Mouse (Mus musculus) adrenal gland, postnatal 14 days (tissue): Measurements from ENCODE around the gene Ucp2. TPM values are rescaled to one million over a fixed set of nuclear protein-coding genes. Genes with fewer than 3 reads are reported as not detected.

ENCODE experiments used
- DNase-seq: peaks from one replicate; pipeline ENCODE4 v3.0.0; 2021; ENCODE audit warnings: mixed read lengths
- total RNA-seq: library from RNA; stranded (reverse); gene quantifications from 2 replicates; pipeline ENCODE4 v1.2.3, GENCODE M21; 2021

Ucp2 gene
- total RNA-seq, 1 experiment from 2014 or later = 355 TPM

DNA sequence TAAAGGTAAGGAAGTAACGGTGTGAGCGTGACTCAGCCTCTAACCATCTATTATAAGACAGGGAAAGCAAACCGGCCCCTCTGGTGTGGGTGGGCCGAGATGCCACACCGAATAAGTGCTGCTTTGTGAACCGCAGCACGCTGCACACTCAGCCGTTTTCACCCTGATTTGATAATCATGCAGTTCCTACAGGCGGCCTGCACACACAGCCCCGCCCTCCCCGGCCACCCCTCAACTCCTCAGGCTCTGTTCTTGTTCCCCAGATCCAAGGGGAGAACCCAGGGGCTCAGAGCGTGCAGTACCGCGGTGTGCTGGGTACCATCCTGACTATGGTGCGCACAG, 13.3 kb upstream of the Ucp2 start:
- DNase-seq = no peak

DNA sequence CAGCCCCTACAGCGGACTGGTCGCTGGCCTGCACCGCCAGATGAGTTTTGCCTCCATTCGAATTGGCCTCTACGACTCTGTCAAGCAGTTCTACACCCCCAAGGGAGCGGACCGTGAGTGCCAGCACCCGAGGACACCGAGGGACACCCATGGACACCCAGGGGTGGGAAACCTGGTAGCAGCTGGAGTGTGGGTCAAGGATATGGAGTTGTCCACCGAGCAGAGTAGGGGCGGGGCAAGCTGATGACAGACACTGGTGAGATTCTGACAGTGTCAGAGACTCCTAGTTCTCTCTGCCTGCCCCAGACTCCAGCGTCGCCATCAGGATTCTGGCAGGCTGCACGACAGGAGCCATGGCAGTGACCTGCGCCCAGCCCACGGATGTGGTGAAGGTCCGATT, 13.0 kb upstream of the Ucp2 start:
- DNase-seq = no peak

DNA sequence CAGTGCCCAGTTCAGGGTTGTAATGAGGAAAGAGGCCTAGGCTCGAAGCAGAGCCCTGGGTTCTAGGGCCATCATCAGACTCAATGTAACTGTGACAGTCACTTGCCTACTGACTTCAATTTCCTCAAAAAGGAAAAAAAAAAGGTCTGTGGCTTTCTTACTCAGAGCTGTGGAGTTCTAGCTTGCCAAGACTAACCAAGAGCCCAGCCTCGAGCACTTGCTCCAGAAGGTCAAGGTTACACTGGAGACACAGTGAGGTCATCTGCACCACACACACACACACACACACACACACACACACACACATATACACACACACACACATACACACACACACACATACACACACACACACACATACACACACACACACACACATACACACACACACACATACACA, 11.1 kb upstream of the Ucp2 start:
- DNase-seq = peak; percentile 46

DNA sequence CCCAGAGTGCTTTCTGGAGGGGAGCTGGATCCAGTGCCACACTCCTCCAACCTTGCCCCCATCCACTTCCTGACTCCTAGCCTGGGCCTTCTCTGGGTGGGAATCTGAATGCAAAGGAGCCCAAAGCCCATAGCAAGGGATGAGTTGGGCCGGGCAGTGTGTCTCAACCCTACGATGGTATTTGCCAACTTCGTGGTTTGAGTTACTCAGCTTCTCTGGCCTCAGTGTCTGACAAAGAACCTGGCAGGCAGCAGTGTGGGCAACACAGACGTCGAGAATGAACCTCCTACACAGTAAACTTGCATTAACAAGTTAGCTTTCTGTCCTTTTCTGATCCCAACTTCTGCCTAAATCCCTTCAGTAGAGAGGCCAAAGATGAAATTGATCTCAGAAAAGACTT, 8.6 kb upstream of the Ucp2 start:
- DNase-seq = no peak

DNA sequence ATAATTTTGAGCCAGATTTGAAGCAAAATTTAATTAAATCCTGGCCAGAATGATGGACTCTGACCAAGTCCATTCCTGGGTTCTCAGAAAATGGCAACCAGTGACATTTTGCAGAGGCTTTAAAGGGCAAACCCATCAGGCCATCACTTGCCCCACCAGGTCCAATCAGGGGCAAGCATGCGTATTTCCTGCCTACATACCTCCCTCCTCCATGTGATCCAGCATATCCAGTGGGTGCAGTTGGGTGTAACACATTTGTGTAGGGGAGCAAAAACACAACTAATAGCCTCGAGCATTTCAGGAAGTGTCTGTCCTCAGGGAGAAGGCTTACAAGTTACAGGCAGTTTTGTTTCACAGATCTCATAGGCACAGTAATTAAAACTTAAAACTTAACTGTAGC, 5.8 kb upstream of the Ucp2 start:
- DNase-seq = no peak

DNA sequence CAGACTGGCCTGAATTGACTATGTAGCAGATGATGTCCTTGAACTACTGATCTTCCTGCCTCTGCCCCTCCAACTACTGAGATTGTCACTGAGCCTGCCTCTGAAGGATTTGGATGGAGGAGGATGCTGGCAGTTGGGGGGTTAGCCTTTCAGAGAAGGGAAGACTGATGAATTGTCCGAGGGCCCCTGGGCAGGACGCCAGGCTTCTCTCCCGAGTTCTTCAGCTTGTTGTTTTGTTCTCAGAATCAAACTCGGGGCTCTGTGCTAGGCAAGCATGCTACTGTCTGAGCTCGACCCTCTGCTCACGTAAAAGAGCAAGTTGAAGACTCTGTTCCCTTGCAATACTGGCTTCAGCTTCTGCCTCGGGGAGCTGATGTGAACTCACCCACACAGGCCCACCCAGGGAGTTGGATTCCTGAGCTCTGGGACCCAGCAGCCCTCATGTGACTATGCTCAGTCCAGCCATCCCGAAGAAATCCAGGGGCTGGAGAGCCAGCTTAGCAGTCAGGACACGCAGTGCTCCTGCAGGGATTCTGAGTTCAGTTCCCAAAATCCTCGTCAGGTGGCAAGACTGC, 4.6 kb upstream of the Ucp2 start:
- peak; percentile 56 for DNase-seq

DNA sequence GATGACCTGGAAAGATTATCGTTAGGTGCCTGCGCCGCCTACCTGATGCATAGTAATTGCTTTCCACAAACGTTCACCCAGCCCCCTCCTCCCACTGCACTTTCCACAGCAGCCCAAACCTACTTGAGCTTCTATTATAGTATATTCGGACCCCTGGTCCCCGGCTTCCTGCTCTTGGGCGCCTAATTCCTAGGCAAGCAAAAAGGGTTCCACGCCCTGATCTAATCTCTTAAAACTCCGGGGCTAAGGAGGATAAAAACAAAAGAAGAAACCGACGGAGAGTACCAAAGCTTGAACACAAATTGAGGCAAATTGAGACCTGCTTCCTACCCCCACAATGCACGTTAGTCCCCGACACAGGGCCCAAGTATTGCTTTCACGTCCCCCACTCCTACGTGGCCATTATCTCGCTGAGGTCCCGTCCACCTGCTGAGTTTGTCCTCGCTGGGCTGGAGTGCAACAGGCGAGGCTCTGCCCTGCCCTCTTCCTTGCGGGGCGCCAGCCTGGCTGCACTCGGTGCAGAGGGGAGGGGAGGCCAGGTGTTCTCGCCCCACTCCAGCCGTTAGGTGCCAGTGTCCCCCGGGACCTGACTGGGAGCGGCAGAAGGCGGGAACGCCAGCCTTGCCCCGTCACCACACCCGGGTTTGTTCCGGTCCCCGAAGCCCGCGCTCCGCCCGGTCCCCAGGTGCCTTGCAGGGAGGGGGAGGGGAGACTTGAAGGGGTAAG, 583 bp upstream of the Ucp2 start:
- DNase-seq = peak; percentile 43

DNA sequence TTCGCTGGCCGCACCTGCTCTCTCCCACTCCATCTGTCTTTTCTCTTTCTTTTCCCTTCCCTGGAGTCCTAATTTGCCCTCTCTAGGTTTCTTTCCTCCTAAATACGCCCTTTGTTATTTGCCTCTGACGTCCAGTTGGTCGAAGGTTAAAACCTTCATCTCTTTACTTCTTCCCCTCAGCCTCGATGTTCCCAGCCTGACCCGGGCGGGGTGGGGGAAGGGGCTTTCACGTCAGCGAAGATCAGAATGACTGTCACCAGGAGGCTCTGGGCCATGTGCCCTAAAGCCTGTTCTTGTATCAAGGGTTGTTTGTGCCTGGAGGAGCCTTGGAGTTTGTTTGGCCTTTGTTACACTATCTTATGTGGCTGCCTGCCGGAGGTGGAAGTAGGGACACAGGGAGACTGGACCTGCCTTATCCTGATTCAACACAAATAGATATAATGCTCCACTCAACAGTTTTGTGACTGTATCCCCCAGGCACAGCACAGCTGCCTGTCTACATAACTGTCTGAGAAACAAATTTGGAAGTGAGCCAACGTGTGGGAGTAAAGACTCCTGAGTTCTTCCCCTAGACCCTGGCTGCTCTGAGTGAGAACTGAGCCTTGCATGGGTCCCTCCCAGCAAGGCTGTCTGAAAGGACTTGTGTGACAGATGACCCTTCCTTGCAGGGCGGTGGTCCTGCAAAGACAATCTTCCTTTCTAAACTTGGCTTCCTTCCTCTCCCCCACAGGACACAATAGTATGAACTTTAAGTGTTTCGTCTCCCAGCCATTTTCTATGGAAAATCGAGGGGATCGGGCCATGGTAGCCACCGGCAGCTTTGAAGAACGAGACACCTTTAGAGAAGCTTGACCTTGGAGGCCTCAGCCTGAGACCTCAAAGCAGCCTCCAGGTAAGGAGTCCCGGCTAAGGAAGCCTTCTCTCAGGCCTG, 612 bp downstream of the Ucp2 start:
- peak; percentile 71 for DNase-seq

DNA sequence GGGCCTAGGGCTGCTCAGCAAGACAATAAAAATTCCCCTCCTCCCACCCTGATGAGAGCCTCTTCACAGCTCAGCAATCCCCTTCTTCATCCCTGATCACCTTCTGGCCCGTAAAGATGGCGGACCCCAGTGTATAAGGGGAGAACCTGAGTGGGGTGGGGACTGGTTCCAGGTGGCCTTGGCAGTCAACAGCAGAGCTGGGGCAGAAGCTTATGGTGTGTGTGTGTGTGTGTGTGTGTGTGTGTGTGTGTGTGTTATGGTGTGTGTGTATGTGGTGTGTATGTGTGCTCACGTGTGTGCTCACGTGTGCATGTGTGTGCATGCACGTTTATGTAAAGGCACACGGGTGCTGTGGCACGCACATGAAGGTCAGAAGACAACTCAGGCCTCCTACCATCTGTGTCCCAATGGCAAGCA, 1.3 kb downstream of the Ucp2 start:
- DNase-seq = no peak

DNA sequence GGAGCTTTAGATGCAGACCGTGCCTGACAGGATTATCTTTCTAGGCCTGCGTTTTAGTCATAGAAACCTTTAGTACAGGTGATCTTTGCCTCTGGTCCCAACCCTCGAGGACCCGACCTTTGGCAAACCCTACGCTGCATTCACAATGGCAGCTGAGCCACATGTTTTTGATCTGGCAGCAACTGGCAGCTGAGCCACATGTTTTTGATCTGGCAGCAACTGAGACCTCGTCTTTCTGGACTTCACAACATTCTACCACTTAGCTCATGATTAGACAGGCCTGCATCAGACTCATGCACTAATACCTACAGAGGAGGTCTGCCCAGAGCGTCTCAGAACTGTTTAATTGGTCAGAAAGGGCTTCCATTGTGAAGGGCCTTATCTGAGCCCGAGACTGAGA, 1.9 kb downstream of the Ucp2 start:
- DNase-seq = no peak

DNA sequence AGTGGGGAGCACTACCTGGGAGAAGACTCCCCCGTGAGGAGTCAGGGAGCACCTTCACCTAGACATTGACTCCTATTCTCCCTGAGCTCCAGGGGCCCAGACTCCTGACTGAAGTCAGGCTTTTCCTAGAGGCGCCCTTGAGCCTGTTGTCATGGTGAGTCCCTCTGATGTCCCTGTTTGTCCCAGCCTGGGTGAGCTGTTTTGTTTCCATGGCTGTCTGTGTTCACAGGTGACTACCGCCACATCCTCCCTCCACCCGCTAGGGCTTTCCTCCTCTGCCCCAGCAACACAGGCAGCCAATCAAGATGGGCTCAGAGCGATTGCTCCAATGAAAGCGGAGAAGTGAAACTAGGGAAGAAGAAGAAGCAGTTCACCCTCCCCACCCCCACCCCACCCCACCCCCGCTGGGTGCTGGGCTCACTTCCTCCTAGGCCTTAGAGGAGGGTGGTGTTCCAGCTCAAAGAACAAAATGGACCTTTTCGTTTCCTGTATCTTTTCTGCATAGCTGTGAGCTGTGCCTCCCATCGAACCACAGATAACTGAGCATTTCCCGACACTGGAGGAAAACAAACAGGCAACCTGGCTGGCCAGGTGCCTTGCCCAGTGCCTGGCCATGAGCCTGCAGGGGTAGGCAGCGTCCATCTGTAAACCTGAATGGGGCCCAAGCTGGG, 2.6 kb downstream of the Ucp2 start:
- DNase-seq = peak; percentile 89

DNA sequence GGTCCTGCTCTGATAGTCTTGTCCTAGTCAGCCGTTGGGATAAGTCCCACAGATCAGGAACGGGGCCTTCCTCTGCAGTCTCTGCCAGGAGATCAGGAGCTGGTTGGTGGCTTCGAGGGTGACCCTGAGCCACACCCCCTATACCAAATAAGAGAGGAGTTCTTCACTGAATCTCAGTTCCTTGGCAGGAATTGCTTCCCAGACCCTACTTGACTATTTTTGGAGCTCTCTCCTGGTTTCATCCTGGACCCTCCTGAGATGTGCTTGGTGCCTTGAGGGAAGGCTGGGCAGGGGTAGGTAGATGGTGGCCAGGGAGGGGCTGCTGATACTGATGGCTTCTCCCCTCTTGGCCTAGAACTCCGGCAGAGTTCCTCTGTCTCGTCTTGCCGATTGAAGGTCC, 3.2 kb downstream of the Ucp2 start:
- DNase-seq = no peak

DNA sequence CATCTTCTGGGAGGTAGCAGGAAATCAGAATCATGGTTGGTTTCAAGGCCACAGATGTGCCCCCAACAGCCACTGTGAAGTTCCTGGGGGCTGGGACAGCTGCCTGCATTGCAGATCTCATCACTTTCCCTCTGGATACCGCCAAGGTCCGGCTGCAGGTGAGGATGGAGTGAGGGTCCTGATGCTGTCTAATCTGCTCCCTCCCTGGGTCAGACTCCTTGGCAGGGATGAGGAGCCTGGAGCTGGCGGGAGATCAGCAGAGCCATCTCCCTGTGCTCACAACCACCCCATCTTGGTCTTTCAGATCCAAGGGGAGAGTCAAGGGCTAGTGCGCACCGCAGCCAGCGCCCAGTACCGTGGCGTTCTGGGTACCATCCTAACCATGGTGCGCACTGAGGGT, 3.7 kb downstream of the Ucp2 start:
- DNase-seq = no peak

DNA sequence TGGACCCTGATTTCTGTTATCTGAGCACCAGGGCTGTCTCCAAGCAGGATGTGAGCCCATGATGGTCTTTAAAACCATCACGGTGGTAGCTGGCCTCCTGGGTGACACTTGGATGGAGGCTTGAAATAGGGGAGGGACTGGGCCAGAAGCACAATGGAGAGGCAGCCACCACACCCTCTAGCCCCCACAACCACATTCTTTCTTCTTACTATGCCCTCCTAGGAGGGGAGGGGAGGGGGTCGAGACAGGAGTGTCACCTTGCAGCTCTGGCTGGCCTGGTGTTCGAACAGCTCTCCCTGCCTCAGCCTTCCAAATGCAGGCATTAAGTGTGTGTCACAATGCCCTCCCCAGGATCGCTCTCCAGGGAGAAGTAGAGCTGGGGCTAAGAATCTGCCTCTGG, 4.3 kb downstream of the Ucp2 start:
- no peak for DNase-seq

DNA sequence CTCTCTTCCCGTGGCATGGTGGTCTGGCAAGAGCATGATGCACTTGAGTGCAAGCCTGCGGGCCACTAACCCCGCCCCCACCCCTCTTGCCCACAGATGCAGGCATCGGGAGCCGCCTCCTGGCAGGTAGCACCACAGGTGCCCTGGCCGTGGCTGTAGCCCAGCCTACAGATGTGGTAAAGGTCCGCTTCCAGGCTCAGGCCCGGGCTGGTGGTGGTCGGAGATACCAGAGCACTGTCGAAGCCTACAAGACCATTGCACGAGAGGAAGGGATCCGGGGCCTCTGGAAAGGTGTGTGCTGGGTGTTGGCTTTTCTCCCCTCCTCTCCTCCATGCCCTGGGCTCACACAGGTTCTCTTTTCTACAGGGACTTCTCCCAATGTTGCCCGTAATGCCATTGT, 4.8 kb downstream of the Ucp2 start:
- DNase-seq = no peak

DNA sequence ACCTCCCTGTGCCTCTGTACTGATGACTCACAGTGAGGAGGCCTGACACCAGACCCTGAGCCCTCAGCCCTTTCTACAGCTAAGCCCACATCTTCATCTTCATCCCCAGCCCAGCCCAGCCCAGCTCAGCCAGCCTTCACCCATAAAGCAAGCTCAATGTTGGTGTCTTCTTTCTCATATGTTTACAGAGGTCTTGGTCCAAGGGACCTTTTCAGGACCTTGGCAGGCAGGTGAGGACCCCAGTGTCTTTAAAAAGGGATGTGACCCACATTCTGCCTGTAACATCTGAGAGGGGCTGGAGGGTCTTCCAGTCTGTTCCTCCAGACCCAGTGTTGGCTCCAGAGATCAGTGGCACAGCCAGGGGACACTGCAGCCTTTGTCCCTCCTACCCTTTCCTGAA, 6.3 kb downstream of the Ucp2 start:
- DNase-seq = no peak

DNA sequence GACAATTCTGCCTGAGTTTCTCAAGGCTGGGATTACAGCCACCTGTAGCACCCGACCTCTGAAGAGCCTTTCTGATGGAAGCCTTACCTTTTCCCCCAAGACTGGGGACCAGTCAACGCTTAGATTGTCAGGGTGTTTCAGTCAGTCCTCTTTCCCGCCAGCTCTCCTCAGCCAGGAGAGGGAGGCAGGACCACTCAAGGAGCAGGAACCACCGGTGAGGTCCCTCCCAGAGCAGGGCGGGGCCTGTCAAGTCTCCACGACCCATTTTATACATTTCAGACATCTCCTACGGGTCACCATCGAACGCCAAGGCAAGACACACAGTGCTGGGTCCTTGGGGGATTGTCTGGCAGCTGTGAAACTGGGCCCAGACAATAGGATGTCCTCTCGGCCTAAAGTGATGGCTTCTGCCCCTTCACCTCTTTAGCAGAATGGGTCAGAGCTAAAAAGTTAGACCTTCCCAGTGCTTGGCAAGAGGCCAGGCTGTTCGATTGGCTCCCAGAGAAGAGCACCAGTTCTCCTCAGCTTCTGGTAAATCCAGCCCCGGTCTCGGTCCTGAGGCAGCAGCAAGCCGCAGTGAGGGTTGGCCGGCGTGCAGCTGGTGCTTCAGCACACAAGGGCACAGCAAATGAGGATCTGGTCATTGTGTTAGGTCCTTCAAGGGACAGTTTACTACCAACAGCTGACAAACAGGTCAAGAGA, 7.3 kb downstream of the Ucp2 start:
- no peak for DNase-seq

DNA sequence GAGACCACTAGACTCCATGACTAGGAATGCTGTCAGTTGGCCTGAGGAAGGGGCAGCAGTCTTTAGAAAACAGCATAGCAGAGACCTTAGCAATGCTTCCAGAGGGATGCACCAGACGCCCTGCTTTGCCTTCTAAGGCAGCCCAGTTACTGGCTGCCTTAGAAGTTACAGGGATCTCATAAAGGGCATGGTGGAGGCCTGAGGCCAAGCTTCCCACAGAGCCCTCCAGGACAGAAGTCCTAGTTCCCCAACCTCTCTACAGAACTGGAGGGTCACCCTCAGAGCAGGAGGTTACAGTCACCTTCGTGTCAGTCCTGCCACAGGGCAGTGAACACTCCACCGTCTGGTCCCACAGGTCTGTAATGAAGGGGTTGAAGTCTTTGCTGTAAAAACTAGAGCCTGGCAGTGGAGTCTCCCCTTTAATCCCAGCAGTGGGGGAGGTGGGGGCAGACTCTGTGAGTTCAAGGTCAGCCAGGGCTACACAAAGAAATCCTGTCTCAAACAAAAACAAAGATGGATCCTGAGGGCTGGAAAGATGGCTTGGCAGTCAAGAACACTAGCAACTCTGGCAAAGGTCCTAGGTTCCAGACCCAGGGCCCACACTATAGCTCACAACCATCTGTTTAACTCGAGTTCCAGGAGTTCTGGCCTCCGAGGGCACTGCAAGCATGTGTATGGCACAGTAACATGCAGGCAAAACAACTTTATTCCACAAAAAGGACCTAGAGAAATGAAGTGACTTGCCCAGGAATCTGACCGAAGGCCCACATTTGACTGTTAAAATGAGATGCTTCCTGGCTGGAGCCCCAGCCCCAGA, 8.1 kb downstream of the Ucp2 start:
- DNase-seq = no peak

DNA sequence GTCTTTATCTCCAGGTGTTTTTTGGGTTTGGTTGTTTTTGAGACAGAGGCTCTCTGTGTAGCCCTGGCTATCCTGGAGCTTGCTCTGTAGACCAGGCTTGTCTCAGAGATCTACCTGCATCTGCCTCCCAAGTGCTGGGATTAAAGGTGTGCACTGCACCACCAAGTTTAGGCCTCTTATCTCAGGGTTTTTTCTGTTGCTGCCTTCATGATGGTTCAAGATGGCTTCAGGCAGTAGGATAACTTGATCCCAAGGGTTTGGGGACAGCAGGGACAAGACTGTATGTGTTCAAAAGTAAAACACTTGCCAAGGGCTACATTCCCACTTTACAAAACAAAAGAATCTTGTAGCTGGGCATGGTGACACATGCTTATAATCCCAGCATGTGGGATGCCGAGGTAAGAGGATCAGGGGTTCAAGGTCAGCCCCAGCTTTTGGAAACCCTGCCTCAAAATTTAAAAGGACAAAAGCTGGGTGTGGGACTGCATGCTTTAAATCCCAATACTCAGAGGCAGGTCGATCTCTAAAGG, 8.8 kb downstream of the Ucp2 start:
- no peak for DNase-seq

DNA sequence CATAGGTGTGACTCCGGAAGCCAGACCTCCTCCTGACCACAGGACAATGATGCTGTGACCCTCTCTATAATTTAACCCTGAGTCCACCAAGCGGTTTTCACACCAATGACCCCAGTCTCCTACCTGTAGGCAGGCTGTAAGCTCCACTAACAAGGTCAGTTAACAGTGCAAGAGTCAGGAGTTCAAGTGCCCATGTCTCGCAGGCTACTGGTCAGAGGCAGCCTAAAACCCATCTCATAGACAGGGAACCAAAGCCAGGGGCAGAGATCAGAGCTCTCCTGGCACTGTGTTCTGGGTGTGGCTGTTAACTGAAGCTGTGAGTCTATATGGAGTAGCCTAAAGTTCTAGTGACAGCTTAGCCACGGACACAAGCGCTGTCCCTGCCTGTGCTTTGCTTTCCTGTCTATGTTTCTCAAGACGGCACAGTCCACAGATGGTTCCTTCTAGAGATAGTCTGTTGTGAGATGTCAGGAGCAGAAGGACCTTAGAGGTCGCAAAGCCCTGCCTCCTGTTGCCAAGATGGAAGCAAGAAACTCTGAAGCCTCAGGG, 9.3 kb downstream of the Ucp2 start:
- no peak for DNase-seq

DNA sequence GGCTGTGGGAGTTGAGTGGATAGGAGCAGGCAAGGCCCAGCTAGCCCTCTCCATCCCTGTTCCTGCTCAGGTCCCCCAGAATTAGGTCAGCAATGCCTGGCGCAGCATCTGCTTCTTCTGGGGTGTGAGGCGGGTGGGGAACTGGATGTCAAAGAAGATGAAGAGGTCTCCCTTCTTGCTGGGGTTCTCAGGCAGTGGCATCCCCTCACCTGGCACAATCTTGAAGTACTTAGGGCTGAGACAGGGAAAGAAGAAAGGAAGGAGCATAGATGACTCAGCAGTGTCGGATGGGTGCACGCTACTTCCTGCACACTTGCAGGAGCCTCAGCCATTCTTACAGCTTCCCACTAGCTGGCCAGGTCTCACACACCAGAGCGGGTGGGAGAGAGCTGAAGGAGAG, 9.9 kb downstream of the Ucp2 start:
- DNase-seq = no peak
